Mouse (Mus musculus): ENCODE measurements around the gene Sh3bgrl3.
A peak's percentile ranks its signal among the peaks of the same experiment; 100 is the strongest.
"Not testable (repeated sequence)": the region's sequence is repeated elsewhere in the genome, so short reads cannot be mapped to it uniquely, and the experiment has no call there.

Sh3bgrl3 gene

GRCm38 (mm10) chr4:134128221-134128982 lies at the start of gene Sh3bgrl3:
Sh3bgrl3 (minus strand) TSS chr4:134128789.
- peak; percentile 91 for DNase-seq (ENCODE audit: low read depth, low spot score)

- DNase-seq (ENCODE audit: low read depth, low spot score), result no peak
These were observed 43.8 kb upstream of the Sh3bgrl3 start for GRCm38 (mm10) chr4:134172391-134172790.

- DNase-seq (ENCODE audit: low read depth, low spot score), result peak; percentile 47
These were observed 38.3 kb upstream of the Sh3bgrl3 start for GRCm38 (mm10) chr4:134166906-134167305.

- peak; percentile 35 for DNase-seq (ENCODE audit: low read depth, low spot score)
These were observed 37.2 kb upstream of the Sh3bgrl3 start for GRCm38 (mm10) chr4:134165548-134166465.

GRCm38 (mm10) chr4:134165024-134165423 lies 36.4 kb upstream of the Sh3bgrl3 start:
- no peak for DNase-seq (ENCODE audit: low read depth, low spot score)

GRCm38 (mm10) chr4:134164591-134164990 lies 36.0 kb upstream of the Sh3bgrl3 start:
- DNase-seq (ENCODE audit: low read depth, low spot score), result no peak

- peak; percentile 82 for DNase-seq (ENCODE audit: low read depth, low spot score)
These were observed 31.5 kb upstream of the Sh3bgrl3 start for GRCm38 (mm10) chr4:134160071-134160470.

- DNase-seq (ENCODE audit: low read depth, low spot score), result no peak
These were observed 30.2 kb upstream of the Sh3bgrl3 start for GRCm38 (mm10) chr4:134158774-134159173.

GRCm38 (mm10) chr4:134157558-134157957 lies 29.0 kb upstream of the Sh3bgrl3 start:
- DNase-seq (ENCODE audit: low read depth, low spot score), result no peak

- DNase-seq (ENCODE audit: low read depth, low spot score), result no peak
These were observed 28.2 kb upstream of the Sh3bgrl3 start for GRCm38 (mm10) chr4:134156744-134157143.

- no peak for DNase-seq (ENCODE audit: low read depth, low spot score)
These were observed 27.4 kb upstream of the Sh3bgrl3 start for GRCm38 (mm10) chr4:134155961-134156465.

GRCm38 (mm10) chr4:134155531-134155930 lies 26.9 kb upstream of the Sh3bgrl3 start:
- no peak for DNase-seq (ENCODE audit: low read depth, low spot score)

- no peak for DNase-seq (ENCODE audit: low read depth, low spot score)
These were observed 25.8 kb upstream of the Sh3bgrl3 start for GRCm38 (mm10) chr4:134154354-134154753.

- no peak for DNase-seq (ENCODE audit: low read depth, low spot score)
These were observed 25.1 kb upstream of the Sh3bgrl3 start for GRCm38 (mm10) chr4:134153656-134154055.

- DNase-seq (ENCODE audit: low read depth, low spot score), result no peak
These were observed 23.5 kb upstream of the Sh3bgrl3 start for GRCm38 (mm10) chr4:134152112-134152511.

- DNase-seq (ENCODE audit: low read depth, low spot score), result no peak
These were observed 20.8 kb upstream of the Sh3bgrl3 start for GRCm38 (mm10) chr4:134149389-134149788.

GRCm38 (mm10) chr4:134144297-134144696 lies 15.7 kb upstream of the Sh3bgrl3 start:
- DNase-seq (ENCODE audit: low read depth, low spot score), result not testable (repeated sequence)

GRCm38 (mm10) chr4:134138857-134139256 lies 10.3 kb upstream of the Sh3bgrl3 start:
- no peak for DNase-seq (ENCODE audit: low read depth, low spot score)

GRCm38 (mm10) chr4:134136280-134136926 lies 7.8 kb upstream of the Sh3bgrl3 start:
- no peak for DNase-seq (ENCODE audit: low read depth, low spot score)

GRCm38 (mm10) chr4:134132519-134133095 lies 4.0 kb upstream of the Sh3bgrl3 start:
- DNase-seq (ENCODE audit: low read depth, low spot score), result no peak

GRCm38 (mm10) chr4:134132117-134132516 lies 3.5 kb upstream of the Sh3bgrl3 start:
- no peak for DNase-seq (ENCODE audit: low read depth, low spot score)
